30 mouse cellular contexts compared by ENCODE assay signal in the genomic region with DNA sequence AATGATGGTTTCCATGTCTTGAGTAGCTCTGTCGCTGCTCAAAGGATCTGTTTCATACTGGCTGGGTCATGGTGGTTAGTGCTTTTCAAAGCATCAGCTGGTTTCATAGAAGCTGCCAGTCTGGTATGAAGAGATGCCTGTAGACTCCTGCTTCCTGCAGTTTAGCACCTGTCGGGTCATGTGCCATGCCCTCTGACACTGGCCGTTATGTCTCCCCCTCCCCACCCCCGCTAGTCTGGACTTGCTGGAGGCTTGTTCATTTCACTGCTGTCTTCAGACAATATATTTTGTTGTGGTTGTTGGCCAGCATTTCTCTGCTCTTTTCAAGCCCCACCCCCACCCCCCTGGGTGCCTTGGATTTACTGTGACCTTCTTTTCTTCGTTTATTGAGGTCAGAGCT.
DNase-seq lines count a peak whose midpoint lies in the region; ATAC-seq lines count a peak whose summit lies in the region.
"Had no signal": no experiment of that assay in that cellular context is flagged by ENCODE, and none has a peak within 500 bp of the region (broad histone marks: within the 10 kb centered on the region; RNA-seq: fewer than 3 reads in every experiment).

No protein-coding gene starts in this region.

- no peak for DNase-seq in midbrain, embryonic 11.5 days (ENCODE audit: low spot score, missing footprints)
- no peak for DNase-seq in midbrain, embryonic 14.5 days
- peak; percentile 70 for DNase-seq in embryo, embryonic 10.5 days (ENCODE audit: low spot score)
- peak; percentile 18 for DNase-seq in embryonic facial prominence, embryonic 10.5 days (ENCODE audit: low spot score)
- DNase-seq in limb, embryonic 11.5 days (ENCODE audit: low spot score): peak; percentile 45
- DNase-seq in heart, postnatal 10 days: no peak
- DNase-seq: adrenal gland, postnatal 25 days; cerebellum, adult 2 months; gastrocnemius, postnatal 10 days; kidney, adult 18-20 months; kidney, postnatal 36 days; liver, embryonic 13.5 days; lung, adult 18-20 months; lung, postnatal 4 days; right cerebral cortex, adult 18-20 months; spleen, adult 18-20 months; thymus, adult 18-20 months; thymus, postnatal 36 days had no signal

- H3K4me3 ChIP-seq in midbrain, embryonic 11.5 days (ENCODE audit: low read depth, low read length): no peak overlapping the region
- no peak overlapping the region for H3K4me3 ChIP-seq in midbrain, embryonic 14.5 days (replicated peaks; ENCODE audit: low read depth, low read length)
- H3K4me3 ChIP-seq in embryonic facial prominence, embryonic 10.5 days: no peak overlapping the region
- no peak overlapping the region for H3K4me3 ChIP-seq in limb, embryonic 11.5 days (ENCODE audit: low read depth, low read length)
- no peak overlapping the region for H3K4me3 ChIP-seq in kidney, embryonic 16.5 days (ENCODE audit: low read length)
- H3K4me3 ChIP-seq: embryonic facial prominence, embryonic 12.5 days; kidney, embryonic 15.5 days; layer of hippocampus, adult 2 months; limb, embryonic 15.5 days; liver, embryonic 13.5 days; megakaryocyte, embryonic 14.5 days had no signal

- no peak overlapping the region for H3K4me2 ChIP-seq in midbrain, embryonic 11.5 days
- no peak overlapping the region for H3K4me2 ChIP-seq in midbrain, embryonic 14.5 days (ENCODE audit: low read length)
- H3K4me2 ChIP-seq in limb, embryonic 11.5 days (ENCODE audit: low read depth, severe bottlenecking): no peak overlapping the region
- H3K4me2 ChIP-seq in kidney, embryonic 16.5 days (replicated peaks; ENCODE audit: low read depth, low read length): no peak overlapping the region
- H3K4me2 ChIP-seq: embryonic facial prominence, embryonic 12.5 days; hindbrain, embryonic 14.5 days; kidney, embryonic 15.5 days; limb, embryonic 15.5 days; liver, embryonic 13.5 days had no signal

- H3K9ac ChIP-seq in midbrain, embryonic 11.5 days (ENCODE audit: low read length): no peak overlapping the region
- no peak overlapping the region for H3K9ac ChIP-seq in midbrain, embryonic 14.5 days (replicated peaks; ENCODE audit: low read length)
- no peak overlapping the region for H3K9ac ChIP-seq in limb, embryonic 11.5 days (ENCODE audit: low read length)
- no peak overlapping the region for H3K9ac ChIP-seq in kidney, embryonic 16.5 days (replicated peaks; ENCODE audit: low read length)
- H3K9ac ChIP-seq: embryonic facial prominence, embryonic 12.5 days; hindbrain, embryonic 14.5 days; kidney, embryonic 15.5 days; limb, embryonic 15.5 days; liver, embryonic 13.5 days had no signal

- H3K9me3 ChIP-seq in midbrain, embryonic 11.5 days (ENCODE audit: control insufficient read depth, low read length): no peaks in the 10 kb centered on the region
- H3K9me3 ChIP-seq in midbrain, embryonic 14.5 days (ENCODE audit: control insufficient read depth, low read length): no peaks in the 10 kb centered on the region
- no peaks in the 10 kb centered on the region for H3K9me3 ChIP-seq in embryonic facial prominence, embryonic 10.5 days
- H3K9me3 ChIP-seq in limb, embryonic 11.5 days (ENCODE audit: control insufficient read depth, low read length): no peaks in the 10 kb centered on the region
- H3K9me3 ChIP-seq in kidney, embryonic 16.5 days (ENCODE audit: low read length): no peaks in the 10 kb centered on the region
- H3K9me3 ChIP-seq: embryonic facial prominence, embryonic 12.5 days; kidney, embryonic 15.5 days; limb, embryonic 15.5 days; liver, embryonic 13.5 days had no signal

- H3K27me3 ChIP-seq in midbrain, embryonic 11.5 days (ENCODE audit: control insufficient read depth, insufficient read depth, low read length): no peaks in the 10 kb centered on the region
- no peaks in the 10 kb centered on the region for H3K27me3 ChIP-seq in midbrain, embryonic 14.5 days (ENCODE audit: control insufficient read depth, insufficient read depth, low read length)
- no peaks in the 10 kb centered on the region for H3K27me3 ChIP-seq in embryonic facial prominence, embryonic 10.5 days (replicated peaks; ENCODE audit: low read depth, poor library complexity, severe bottlenecking)
- H3K27me3 ChIP-seq in limb, embryonic 11.5 days (ENCODE audit: control insufficient read depth, insufficient read depth, low read length): no peaks in the 10 kb centered on the region
- no peaks in the 10 kb centered on the region for H3K27me3 ChIP-seq in kidney, embryonic 16.5 days (ENCODE audit: insufficient read depth, low read length)
- H3K27me3 ChIP-seq: embryonic facial prominence, embryonic 12.5 days; kidney, embryonic 15.5 days; limb, embryonic 15.5 days; liver, embryonic 13.5 days; megakaryocyte, embryonic 14.5 days had no signal

- peak; percentile 65 for ATAC-seq in midbrain, embryonic 11.5 days (ENCODE audit: low FRiP score)
- no peak for ATAC-seq in midbrain, embryonic 14.5 days (ENCODE audit: low FRiP score, low TSS enrichment)
- peak; percentile 47; the same call in 1 of the 2 replicates for ATAC-seq in limb, embryonic 11.5 days (ENCODE audit: insufficient number of reproducible peaks, low FRiP score, low TSS enrichment, low read depth)
- no peak for ATAC-seq in megakaryocyte-erythroid progenitor cell, adult 5-6 weeks (replicated peaks; ENCODE audit: low FRiP score, low TSS enrichment, poor library complexity, severe bottlenecking)
- no peak for ATAC-seq in kidney, embryonic 16.5 days (ENCODE audit: low FRiP score, low TSS enrichment)
- ATAC-seq: CD4-positive, CD25-positive, alpha-beta regulatory T cell, adult 4 months; forebrain, embryonic 14.5 days; lung, postnatal 0 days had no signal

- peaks cover 5% of the 10 kb centered on the region for H3K4me1 ChIP-seq in midbrain, embryonic 11.5 days (ENCODE audit: control insufficient read depth, insufficient read depth, low read length)
- peaks cover 5% of the 10 kb centered on the region; the same call in 1 of the 2 replicates for H3K4me1 ChIP-seq in midbrain, embryonic 14.5 days (ENCODE audit: control insufficient read depth, insufficient read depth, low read length)
- H3K4me1 ChIP-seq in embryonic facial prominence, embryonic 10.5 days: peaks cover 7% of the 10 kb centered on the region
- H3K4me1 ChIP-seq in limb, embryonic 11.5 days (ENCODE audit: control insufficient read depth, insufficient read depth, low read length): peaks cover 5% of the 10 kb centered on the region; the same call in 1 of the 2 replicates
- H3K4me1 ChIP-seq in kidney, embryonic 16.5 days (ENCODE audit: insufficient read depth, low read length): no peaks in the 10 kb centered on the region
- H3K4me1 ChIP-seq: embryonic facial prominence, embryonic 12.5 days; kidney, embryonic 15.5 days; limb, embryonic 15.5 days; liver, embryonic 13.5 days; megakaryocyte, embryonic 14.5 days had no signal

- WGBS in midbrain, embryonic 11.5 days: 19% methylated on average over 5 of the region's 5 CpGs
- WGBS in midbrain, embryonic 14.5 days: 8% methylated on average over 5 of the region's 5 CpGs
- 27% methylated on average over 5 of the region's 5 CpGs for WGBS in embryonic facial prominence, embryonic 10.5 days
- 12% methylated on average over 5 of the region's 5 CpGs for WGBS in limb, embryonic 11.5 days
- WGBS in kidney, embryonic 16.5 days: 8% methylated on average over 5 of the region's 5 CpGs

- no peak overlapping the region for H3K27ac ChIP-seq in midbrain, embryonic 11.5 days (ENCODE audit: low read depth, low read length)
- no peak overlapping the region for H3K27ac ChIP-seq in midbrain, embryonic 14.5 days (replicated peaks; ENCODE audit: low read depth, low read length)
- no peak overlapping the region for H3K27ac ChIP-seq in embryonic facial prominence, embryonic 10.5 days (replicated peaks)
- H3K27ac ChIP-seq in limb, embryonic 11.5 days (replicated peaks; ENCODE audit: low read depth, low read length): no peak overlapping the region
- H3K27ac ChIP-seq in kidney, embryonic 16.5 days (ENCODE audit: low read length): no peak overlapping the region
- H3K27ac ChIP-seq: embryonic facial prominence, embryonic 12.5 days; hindbrain, embryonic 14.5 days; kidney, embryonic 15.5 days; layer of hippocampus, adult 2 months; limb, embryonic 15.5 days; liver, embryonic 13.5 days; stomach, postnatal 0 days had no signal

- intact Hi-C loops in heart, postnatal 10 days (cut with DNase I): no loop called here

- no peaks in the 10 kb centered on the region for H3K36me3 ChIP-seq in midbrain, embryonic 11.5 days (ENCODE audit: control insufficient read depth, insufficient read depth, low read length)
- H3K36me3 ChIP-seq in midbrain, embryonic 14.5 days (ENCODE audit: control insufficient read depth, insufficient read depth, low read length): no peaks in the 10 kb centered on the region
- no peaks in the 10 kb centered on the region for H3K36me3 ChIP-seq in embryonic facial prominence, embryonic 10.5 days (replicated peaks)
- no peaks in the 10 kb centered on the region for H3K36me3 ChIP-seq in limb, embryonic 11.5 days (ENCODE audit: control insufficient read depth, insufficient read depth, low read length)
- H3K36me3 ChIP-seq in kidney, embryonic 16.5 days (ENCODE audit: insufficient read depth, low read length): no peaks in the 10 kb centered on the region
- H3K36me3 ChIP-seq: embryonic facial prominence, embryonic 12.5 days; kidney, embryonic 15.5 days; limb, embryonic 15.5 days; liver, embryonic 13.5 days had no signal

Comparison
In these comparisons a context has a peak if more than half of its experiments do, and no peak if none do; other contexts are left out.
1. ATAC-seq: peak in midbrain, embryonic 11.5 days (single experiment) and limb, embryonic 11.5 days (single experiment); none in midbrain, embryonic 14.5 days (single experiment), megakaryocyte-erythroid progenitor cell, adult 5-6 weeks (single experiment) and kidney, embryonic 16.5 days (single experiment).
2. DNase-seq: peak in embryo, embryonic 10.5 days (single experiment), embryonic facial prominence, embryonic 10.5 days (single experiment) and limb, embryonic 11.5 days (single experiment); none in midbrain, embryonic 11.5 days (single experiment), midbrain, embryonic 14.5 days (single experiment) and heart, postnatal 10 days (0 of 2).